Mouse (Mus musculus): Measurements from ENCODE around the gene Hfe2. TPM values are rescaled to one million over a fixed set of nuclear protein-coding genes. Genes with fewer than 3 reads are reported as not detected.

Gene Hfe2
- polyA plus RNA-seq, 1 experiment from 2014 or later, result 0.37 TPM

DNA sequence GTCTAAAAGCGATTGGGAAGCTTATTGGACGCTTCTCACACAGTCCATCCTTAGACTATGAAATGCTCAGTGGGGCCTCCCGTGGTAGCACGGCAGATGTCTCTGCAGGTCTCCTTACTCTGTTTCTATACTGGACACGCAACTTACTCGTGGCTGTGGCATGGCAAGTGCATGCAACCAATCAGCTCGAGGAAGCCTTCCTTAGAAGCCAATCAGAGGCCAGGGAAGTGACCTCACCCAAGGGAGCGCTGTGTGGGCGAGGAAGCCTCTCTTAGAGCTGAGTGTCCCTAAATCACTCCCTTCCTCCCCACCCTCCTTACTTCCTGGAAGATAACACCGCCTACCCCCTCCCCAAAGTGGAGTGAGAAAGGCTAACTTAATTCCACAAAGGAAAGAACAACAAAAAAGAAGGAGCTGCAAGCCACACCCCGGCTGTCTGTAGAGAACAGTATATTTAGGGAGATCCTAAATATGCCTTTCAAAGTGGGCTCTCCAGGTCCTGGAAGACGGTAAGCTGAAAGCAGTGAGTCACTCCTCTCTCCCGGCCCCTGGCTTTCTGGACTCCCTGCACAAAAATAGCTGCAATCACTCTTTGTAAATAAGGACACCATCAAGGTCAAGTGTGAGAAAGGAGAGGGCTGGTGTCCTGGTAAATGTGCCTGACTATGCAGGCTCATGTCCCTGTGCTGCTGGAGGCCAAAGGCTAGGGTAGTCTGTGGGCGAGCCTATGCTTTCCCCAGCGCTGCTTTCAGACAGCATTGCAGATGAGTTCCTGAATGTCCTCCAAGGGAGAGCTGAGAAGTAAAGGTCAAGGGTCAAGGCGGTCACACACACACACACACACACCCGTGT, 51.9 kb downstream of the Hfe2 start, which contains the start of gene Gm16253:
Gm16253 (plus strand) TSS at position 295 of the 852 bp plus-strand sequence.
- peak within 1 kb of the TSS; percentile 14 for H3K4me3 ChIP-seq (ENCODE audit: low read length)
- no peaks in the 10 kb centered on the region; the same call in 1 of the 2 replicates for H3K27me3 ChIP-seq (ENCODE audit: insufficient read depth, low read length)
- 0 out of 2 replicates have a peak, but pooled peaks cover 2% of the 10 kb centered on the region for H3K36me3 ChIP-seq (ENCODE audit: insufficient read depth, low read length)
- WGBS, result 7% methylated on average over 17 of the region's 17 CpGs
- peak within 1 kb of the TSS; percentile 94 for H3K27ac ChIP-seq (ENCODE audit: low read length)
- peaks cover 34% of the 10 kb centered on the region for H3K4me1 ChIP-seq (ENCODE audit: insufficient read depth, low read length)
- no peaks in the 10 kb centered on the region for H3K9me3 ChIP-seq (ENCODE audit: low read length)
- peak; percentile 91 for ATAC-seq (ENCODE audit: low FRiP score, low TSS enrichment)
- peak within 1 kb of the TSS; percentile 50 for H3K9ac ChIP-seq (replicated peaks; ENCODE audit: low read length)
- peak within 1 kb of the TSS; percentile 47 for H3K4me2 ChIP-seq (replicated peaks; ENCODE audit: low read depth, low read length)

DNA sequence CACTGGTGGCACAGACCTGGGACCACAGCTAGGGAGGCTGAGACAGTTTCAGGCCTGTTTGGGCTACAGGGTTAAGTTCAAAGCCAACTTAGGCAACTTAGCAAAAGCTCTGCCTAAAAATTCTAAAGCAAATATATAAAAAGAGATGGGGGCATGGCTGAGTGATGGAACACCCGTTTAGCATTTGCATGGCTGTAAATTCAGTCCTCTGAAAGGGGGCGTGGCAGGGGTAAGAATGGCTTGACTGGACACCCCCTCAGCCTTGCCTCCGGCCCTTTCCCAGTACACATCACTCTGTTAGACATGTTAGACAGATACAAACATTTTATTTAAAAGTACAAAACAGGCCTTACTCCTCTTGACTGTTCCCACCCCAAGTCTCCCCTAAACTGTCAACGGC, 52.6 kb downstream of the Hfe2 start:
- peak overlapping the region; percentile 47 for H3K4me2 ChIP-seq (replicated peaks; ENCODE audit: low read depth, low read length)
- peak overlapping the region; percentile 94 for H3K27ac ChIP-seq (ENCODE audit: low read length)
- 0 out of 2 replicates have a peak, but pooled peaks cover 2% of the 10 kb centered on the region for H3K36me3 ChIP-seq (ENCODE audit: insufficient read depth, low read length)
- peaks cover 34% of the 10 kb centered on the region for H3K4me1 ChIP-seq (ENCODE audit: insufficient read depth, low read length)
- peak overlapping the region; percentile 50 for H3K9ac ChIP-seq (replicated peaks; ENCODE audit: low read length)
- ATAC-seq (ENCODE audit: low FRiP score, low TSS enrichment), result no peak
- no peaks in the 10 kb centered on the region for H3K9me3 ChIP-seq (ENCODE audit: low read length)
- H3K4me3 ChIP-seq (ENCODE audit: low read length), result no peak overlapping the region
- 44% methylated on average over 4 of the region's 4 CpGs for WGBS
- H3K27me3 ChIP-seq (ENCODE audit: insufficient read depth, low read length), result no peaks in the 10 kb centered on the region; the same call in 1 of the 2 replicates

Other genes with a start within 250 kb of the Hfe2 start
- gene Fcgr1, start 231.2 kb upstream of the Hfe2 start, polyA plus RNA-seq (2015; fragmentation: Nextera tagmentation; extraction: Ambion mirVana), result 1.9 and 2.7 TPM in 2 replicates
- 0.25 TPM in 1 of 2 replicates, not detected in the other for gene BC107364, start 72.9 kb upstream of the Hfe2 start, polyA plus RNA-seq (2015; fragmentation: Nextera tagmentation; extraction: Ambion mirVana)
- 191 and 197 TPM in 2 replicates for gene Txnip, start 32.8 kb downstream of the Hfe2 start, polyA plus RNA-seq (2015; fragmentation: Nextera tagmentation; extraction: Ambion mirVana)
- gene Gm16253, start 51.8 kb downstream of the Hfe2 start, polyA plus RNA-seq (2015; fragmentation: Nextera tagmentation; extraction: Ambion mirVana), result 1.3 TPM in 2 replicates
- 32.1 and 35.8 TPM in 2 replicates for gene Polr3gl, start 69.0 kb downstream of the Hfe2 start, polyA plus RNA-seq (2015; fragmentation: Nextera tagmentation; extraction: Ambion mirVana)
- 2.2 and 2.3 TPM in 2 replicates for gene Ankrd34a, start 71.5 kb downstream of the Hfe2 start, polyA plus RNA-seq (2015; fragmentation: Nextera tagmentation; extraction: Ambion mirVana)
- 6.9 and 7.1 TPM in 2 replicates for gene Lix1l, start 76.0 kb downstream of the Hfe2 start, polyA plus RNA-seq (2015; fragmentation: Nextera tagmentation; extraction: Ambion mirVana)
- gene Rbm8a, start 104.8 kb downstream of the Hfe2 start, polyA plus RNA-seq (2015; fragmentation: Nextera tagmentation; extraction: Ambion mirVana), result 129 and 156 TPM in 2 replicates
- 56.4 and 60.6 TPM in 2 replicates for gene Pex11b, start 110.2 kb downstream of the Hfe2 start, polyA plus RNA-seq (2015; fragmentation: Nextera tagmentation; extraction: Ambion mirVana)
- gene Gm42957, start 110.3 kb downstream of the Hfe2 start, polyA plus RNA-seq (2015; fragmentation: Nextera tagmentation; extraction: Ambion mirVana), result 0.05 and 0.21 TPM in 2 replicates
- gene Itga10, start 120.4 kb downstream of the Hfe2 start, polyA plus RNA-seq (2015; fragmentation: Nextera tagmentation; extraction: Ambion mirVana), result 0.85 and 1.2 TPM in 2 replicates
- 1.2 and 1.6 TPM in 2 replicates for gene Ankrd35, start 145.0 kb downstream of the Hfe2 start, polyA plus RNA-seq (2015; fragmentation: Nextera tagmentation; extraction: Ambion mirVana)
- 62.1 and 72.3 TPM in 2 replicates for gene Pias3, start 171.2 kb downstream of the Hfe2 start, polyA plus RNA-seq (2015; fragmentation: Nextera tagmentation; extraction: Ambion mirVana)
- gene Nudt17, start 183.4 kb downstream of the Hfe2 start, polyA plus RNA-seq (2015; fragmentation: Nextera tagmentation; extraction: Ambion mirVana), result 12.0 and 12.2 TPM in 2 replicates
- gene Polr3c, start 202.5 kb downstream of the Hfe2 start, polyA plus RNA-seq (2015; fragmentation: Nextera tagmentation; extraction: Ambion mirVana), result 44.5 and 45.3 TPM in 2 replicates
- gene Rnf115, start 202.5 kb downstream of the Hfe2 start, polyA plus RNA-seq (2015; fragmentation: Nextera tagmentation; extraction: Ambion mirVana), result 56.6 and 57.3 TPM in 2 replicates

Data from kidney, embryonic 16.5 days (tissue).